Mouse (Mus musculus) bone marrow, adult 2 months (tissue): ENCODE results near the gene Nfatc2ip. TPM values are rescaled to one million over a fixed set of nuclear protein-coding genes. Genes with fewer than 3 reads are reported as not detected.
A peak's percentile ranks its signal among the peaks of the same experiment; 100 is the strongest.

ENCODE experiments used
- H3K27ac ChIP-seq: fragments of 200-500 bp; 2 replicates; pipeline ENCODE4 v1.5.1; 2012; ENCODE audit warnings: low read depth, mild to moderate bottlenecking, control low read depth, inconsistent platforms, low read length; ENCODE audit not compliant: control insufficient read depth, poor library complexity, insufficient read depth
- H3K4me1 ChIP-seq: fragments of 200-500 bp; 2 replicates; pipeline ENCODE4 v1.6.1; 2011; ENCODE audit warnings: low read length; ENCODE audit not compliant: control insufficient read depth, insufficient read depth
- H3K4me3 ChIP-seq: fragments of 200-500 bp; replicated peaks from 2 replicates; pipeline ENCODE3; 2011; ENCODE audit warnings: mild to moderate bottlenecking, low read depth, low read length, control low read depth; ENCODE audit not compliant: control insufficient read depth
- CTCF ChIP-seq: fragments of 200-500 bp; IDR thresholded peaks from 2 replicates; pipeline ENCODE4 v1.5.1; 2011; ENCODE audit warnings: low read length, control low read depth; ENCODE audit not compliant: control insufficient read depth, insufficient read depth
- POLR2A ChIP-seq: fragments of 200-500 bp; IDR thresholded peaks from 2 replicates; pipeline ENCODE4 v1.6.1; 2011; ENCODE audit warnings: low read depth, mild to moderate bottlenecking, control low read depth, low read length, borderline replicate concordance; ENCODE audit not compliant: control insufficient read depth
- WGBS: fragments of 180-500 bp; shearing (Covaris S2); methylation state at CpG from one replicate; pipeline ENCODE4 v1.1.7; 2018; 5-methylcytosine and 5-hydroxymethylcytosine counted together
- polyA plus RNA-seq: library from polyadenylated mRNA; stranded (reverse); fragments of >200 nt; gene quantifications from 2 replicates; pipeline ENCODE4 v1.2.4, GENCODE M21; 2011; ENCODE audit warnings: low replicate concordance; ENCODE audit not compliant: missing spikeins, insufficient read depth, insufficient read length

Nfatc2ip gene
- polyA plus RNA-seq, 1 experiment = 15.1 TPM

- TF ChIP-seq CTCF = no peak
- TF ChIP-seq POLR2A = no peak
- Histone ChIP-seq H3K4me3 (no peak overlapping the region), H3K27ac (no peak overlapping the region), H3K4me1 (peaks cover 1% of the 10 kb centered on the region; the same call in 1 of the 2 replicates)
- WGBS = 87% methylated on average over 7 of the region's 7 CpGs
Measured at GRCm38 (mm10) chr7:126434726-126435125, 38.2 kb upstream of the Nfatc2ip start.

- TF ChIP-seq POLR2A = no peak
- no peak for TF ChIP-seq CTCF
- no peak overlapping the region for H3K4me3 ChIP-seq
- H3K27ac ChIP-seq = no peak overlapping the region
- H3K4me1 ChIP-seq = peaks cover 4% of the 10 kb centered on the region; the same call in 1 of the 2 replicates
Measured at GRCm38 (mm10) chr7:126430167-126430566, 33.6 kb upstream of the Nfatc2ip start.

- peaks cover 5% of the 10 kb centered on the region for H3K4me1 ChIP-seq
- WGBS = 45% methylated on average over 15 of the region's 15 CpGs
- no peak for TF ChIP-seq CTCF
- no peak for TF ChIP-seq POLR2A
- no peak overlapping the region for H3K27ac ChIP-seq
- peak overlapping the region; percentile 82 for H3K4me3 ChIP-seq
Measured at GRCm38 (mm10) chr7:126429503-126429898, 33.0 kb upstream of the Nfatc2ip start.

- Histone ChIP-seq H3K27ac (peak within 1 kb of the TSS; percentile 94), H3K4me3 (peak within 1 kb of the TSS; percentile 82), H3K4me1 (peaks cover 5% of the 10 kb centered on the region)
- whole genome bisulfite sequencing = under 1% methylated on average over 82 of the region's 82 CpGs
- TF ChIP-seq POLR2A (peak; percentile 47; the same call in 1 of the 2 replicates), CTCF (no peak)
Measured at GRCm38 (mm10) chr7:126428631-126429502, 32.3 kb upstream of the Nfatc2ip start, which contains the start of gene Rabep2. TSS of gene Rabep2 (plus strand) at chr7:126428759.

GRCm38 (mm10) chr7:126428154-126428553 lies 31.6 kb upstream of the Nfatc2ip start:
- no peak overlapping the region for H3K4me3 ChIP-seq
- WGBS = 23% methylated on average over 4 of the region's 4 CpGs
- peaks cover 5% of the 10 kb centered on the region for H3K4me1 ChIP-seq
- H3K27ac ChIP-seq = peak overlapping the region; percentile 94
- no peak for TF ChIP-seq POLR2A
- TF ChIP-seq CTCF = no peak

GRCm38 (mm10) chr7:126427323-126427860 lies 30.9 kb upstream of the Nfatc2ip start:
- no peak overlapping the region; the same call in 1 of the 2 replicates for H3K27ac ChIP-seq
- H3K4me1 ChIP-seq = peaks cover 5% of the 10 kb centered on the region
- 92% methylated on average over 13 of the region's 13 CpGs for WGBS
- TF ChIP-seq POLR2A = no peak
- TF ChIP-seq CTCF = no peak
- H3K4me3 ChIP-seq = no peak overlapping the region

- 57% methylated on average over 6 of the region's 6 CpGs for WGBS
- Histone ChIP-seq H3K27ac (no peak overlapping the region), H3K4me1 (peaks cover 1% of the 10 kb centered on the region), H3K4me3 (no peak overlapping the region)
- no peak for TF ChIP-seq CTCF
- TF ChIP-seq POLR2A = no peak
Measured at GRCm38 (mm10) chr7:126424161-126424560, 27.6 kb upstream of the Nfatc2ip start.

GRCm38 (mm10) chr7:126421756-126422155 lies 25.2 kb upstream of the Nfatc2ip start:
- H3K4me1 ChIP-seq = peaks cover 3% of the 10 kb centered on the region
- TF ChIP-seq CTCF (no peak), POLR2A (no peak)
- H3K4me3 ChIP-seq = no peak overlapping the region
- WGBS = 45% methylated on average over 5 of the region's 5 CpGs
- no peak overlapping the region for H3K27ac ChIP-seq

GRCm38 (mm10) chr7:126418496-126418895 lies 22.0 kb upstream of the Nfatc2ip start:
- WGBS = 24% methylated on average over 3 of the region's 3 CpGs
- TF ChIP-seq POLR2A (no peak), CTCF (no peak)
- Histone ChIP-seq H3K27ac (peak overlapping the region; percentile 91; the same call in 1 of the 2 replicates), H3K4me1 (peaks cover 3% of the 10 kb centered on the region), H3K4me3 (no peak overlapping the region)
